Mouse (Mus musculus) stomach, embryonic 16.5 days (tissue): ENCODE results near the gene Olfr1167. TPM values are rescaled to one million over a fixed set of nuclear protein-coding genes. Genes with fewer than 3 reads are reported as not detected.
"Not testable (repeated sequence)": the region's sequence is repeated elsewhere in the genome, so short reads cannot be mapped to it uniquely, and the experiment has no call there.

Experiments
- ATAC-seq: fragments of 200-750 bp; cut with Nextera tagmentation; 2 replicates; pipeline ENCODE4 v1.8.0; 2017; ENCODE audit warnings: moderate number of reproducible peaks, moderate TSS enrichment; ENCODE audit not compliant: insufficient read depth, low FRiP score
- H3K27ac ChIP-seq: fragments of 300-500 bp; sonication (generic); 2 replicates; pipeline ENCODE4 v1.5.1; 2014; ENCODE audit warnings: low read length
- H3K27me3 ChIP-seq: fragments of 300-500 bp; sonication (generic); 2 replicates; pipeline ENCODE4 v1.6.1; 2014; ENCODE audit warnings: low read length, control low read depth, mixed read lengths; ENCODE audit not compliant: control insufficient read depth, insufficient read depth
- H3K36me3 ChIP-seq: fragments of 300-500 bp; sonication (generic); 2 replicates; pipeline ENCODE4 v1.6.1; 2014; ENCODE audit warnings: low read length; ENCODE audit not compliant: control insufficient read depth, insufficient read depth
- H3K4me1 ChIP-seq: fragments of 300-500 bp; sonication (generic); 2 replicates; pipeline ENCODE4 v1.6.1; 2014; ENCODE audit warnings: low read length, control low read depth, mixed read lengths; ENCODE audit not compliant: control insufficient read depth, insufficient read depth
- H3K4me2 ChIP-seq: fragments of 300-500 bp; sonication (generic); 2 replicates; pipeline ENCODE4 v1.6.1; 2014; ENCODE audit warnings: low read depth, low read length, mixed read lengths
- H3K4me3 ChIP-seq: fragments of 300-500 bp; sonication (generic); replicated peaks from 2 replicates; pipeline ENCODE4 v1.5.1; 2014; ENCODE audit warnings: mild to moderate bottlenecking, low read length
- H3K9ac ChIP-seq: fragments of 300-500 bp; sonication (generic); 2 replicates; pipeline ENCODE4 v1.6.1; 2014; ENCODE audit warnings: low read length
- H3K9me3 ChIP-seq: fragments of 300-500 bp; sonication (generic); replicated peaks from 2 replicates; pipeline ENCODE4 v1.6.1; 2016; ENCODE audit warnings: low read length, control low read depth; ENCODE audit not compliant: control insufficient read depth
- WGBS: fragments of 180-500 bp; shearing (Covaris S2); extraction: QIAGEN DNeasy Blood & Tissue Kit; methylation state at CpG from one replicate; pipeline ENCODE4 v1.1.7; 2014; 5-methylcytosine and 5-hydroxymethylcytosine counted together
- polyA plus RNA-seq: library from polyadenylated mRNA; unstranded; fragments of >200 nt; fragmentation: Nextera tagmentation; extraction: Ambion mirVana; gene quantifications from 2 replicates; pipeline ENCODE4 v1.2.1, GENCODE M21; 2015

The Olfr1167 gene
- not detected in 2 replicates for polyA plus RNA-seq

DNA sequence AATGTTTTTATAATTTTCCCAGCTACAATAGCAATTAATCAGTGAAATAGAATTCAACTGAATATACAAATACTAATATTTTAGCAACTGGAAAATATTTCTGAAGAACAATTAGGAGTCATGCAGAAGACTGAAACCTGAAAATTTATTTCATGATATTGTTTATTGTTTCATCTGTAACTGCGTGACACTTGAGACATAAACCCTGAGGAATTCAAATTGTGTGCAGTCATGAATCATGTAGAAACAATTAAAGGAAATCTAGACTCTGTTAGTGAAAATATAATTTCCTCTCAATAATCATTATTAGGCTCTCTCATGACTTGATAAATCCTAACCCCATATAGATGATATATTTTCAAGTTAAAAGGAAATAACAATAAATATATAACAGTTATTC is at the start of gene Olfr1167:
TSS of gene Olfr1167 (minus strand) at position 101 of the 400 bp plus-strand sequence.
- not testable (repeated sequence) for H3K9me3 ChIP-seq, H3K9ac ChIP-seq, H3K36me3 ChIP-seq, H3K27me3 ChIP-seq, H3K4me3 ChIP-seq, H3K27ac ChIP-seq, H3K4me1 ChIP-seq, H3K4me2 ChIP-seq, ATAC-seq
- WGBS = 77% methylated on average over 1 of the region's 1 CpGs

DNA sequence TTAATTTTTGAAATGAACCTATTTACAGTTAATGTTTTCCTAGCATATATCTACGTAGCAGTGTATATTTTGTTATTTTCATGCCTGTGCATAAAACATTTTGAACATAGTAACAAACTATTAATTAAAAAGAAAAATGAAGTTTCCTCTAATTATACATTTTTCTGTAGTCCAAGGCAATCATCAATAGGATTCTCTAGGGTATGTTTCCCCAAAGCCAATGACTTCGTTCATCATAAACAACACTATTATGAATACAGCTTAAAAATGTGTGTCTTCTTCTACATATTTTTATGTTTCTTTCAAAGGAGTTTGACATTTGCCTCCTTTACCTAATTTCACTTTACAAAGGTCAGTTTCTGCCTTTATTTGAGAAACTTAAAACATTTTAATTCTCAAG is 26.6 kb upstream of the Olfr1167 start, which contains the start of gene Olfr1168:
TSS of gene Olfr1168 (plus strand) at position 301 of the 400 bp plus-strand sequence.
- ATAC-seq = no peak
- H3K4me1 ChIP-seq = no peaks in the 10 kb centered on the region
- H3K4me3 ChIP-seq = no peak within 1 kb of the TSS
- no peaks in the 10 kb centered on the region for H3K27me3 ChIP-seq
- no peak within 1 kb of the TSS for H3K27ac ChIP-seq
- no peak within 1 kb of the TSS for H3K4me2 ChIP-seq
- no peaks in the 10 kb centered on the region for H3K9me3 ChIP-seq
- no peaks in the 10 kb centered on the region for H3K36me3 ChIP-seq
- H3K9ac ChIP-seq = no peak within 1 kb of the TSS
- WGBS = 86% methylated on average over 2 of the region's 2 CpGs

DNA sequence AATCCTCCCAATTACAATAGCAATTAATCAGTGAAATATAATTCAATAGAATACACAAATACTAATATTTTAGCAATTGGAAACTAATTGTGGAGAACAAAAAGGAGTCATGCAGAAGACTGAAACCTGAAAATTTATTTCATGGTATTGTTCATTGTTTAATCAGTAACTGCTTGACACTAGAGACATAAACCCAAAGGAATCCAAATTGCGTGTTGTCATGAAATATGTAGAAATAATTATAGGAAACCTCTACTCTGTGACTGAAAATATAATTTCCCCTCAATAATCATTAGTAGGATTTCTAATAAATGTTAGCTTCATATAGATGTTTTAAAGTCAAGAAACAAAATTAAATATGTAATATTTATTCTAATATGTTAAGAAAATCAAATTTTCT is 26.8 kb downstream of the Olfr1167 start, which contains the start of gene Olfr1166:
TSS of gene Olfr1166 (minus strand) at position 101 of the 400 bp plus-strand sequence.
- Histone ChIP-seq H3K4me2 (no peak within 1 kb of the TSS), H3K36me3 (no peaks in the 10 kb centered on the region), H3K9me3 (no peaks in the 10 kb centered on the region), H3K4me1 (no peaks in the 10 kb centered on the region), H3K27ac (no peak within 1 kb of the TSS), H3K4me3 (no peak within 1 kb of the TSS), H3K9ac (no peak within 1 kb of the TSS), H3K27me3 (no peaks in the 10 kb centered on the region)
- WGBS = 80% methylated on average over 1 of the region's 1 CpGs
- ATAC-seq = no peak

Other genes starting within 250 kb of the Olfr1167 start
- not detected in 2 replicates for gene Olfr1155, start 210.1 kb downstream of the Olfr1167 start, polyA plus RNA-seq
- gene Olfr1156, start 202.1 kb downstream of the Olfr1167 start, polyA plus RNA-seq = not detected in 2 replicates
- gene Olfr1157, start 186.9 kb downstream of the Olfr1167 start, polyA plus RNA-seq = not detected in 2 replicates
- not detected in 2 replicates for gene Olfr74, start 180.5 kb downstream of the Olfr1167 start, polyA plus RNA-seq
- gene Olfr1158, start 165.1 kb downstream of the Olfr1167 start, polyA plus RNA-seq = not detected in 2 replicates
- gene Olfr1160, start 146.9 kb downstream of the Olfr1167 start, polyA plus RNA-seq = not detected in 2 replicates
- gene Olfr1161, start 132.4 kb downstream of the Olfr1167 start, polyA plus RNA-seq = not detected in 2 replicates
- gene Olfr73, start 117.5 kb downstream of the Olfr1167 start, polyA plus RNA-seq = 0.07 TPM in 1 of 2 replicates, not detected in the other
- gene Olfr1162, start 104.1 kb downstream of the Olfr1167 start, polyA plus RNA-seq = not detected in 2 replicates
- not detected in 2 replicates for gene Olfr1163, start 83.4 kb downstream of the Olfr1167 start, polyA plus RNA-seq
- gene Olfr1164, start 61.2 kb downstream of the Olfr1167 start, polyA plus RNA-seq = not detected in 2 replicates
- gene Olfr1166, start 26.9 kb downstream of the Olfr1167 start, polyA plus RNA-seq = not detected in 2 replicates
- gene Olfr1168, start 26.7 kb upstream of the Olfr1167 start, polyA plus RNA-seq = not detected in 2 replicates
- gene Olfr1170, start 73.1 kb upstream of the Olfr1167 start, polyA plus RNA-seq = not detected in 2 replicates
- gene Olfr1173, start 124.7 kb upstream of the Olfr1167 start, polyA plus RNA-seq = not detected in 2 replicates
- not detected in 2 replicates for gene Olfr1174-ps, start 159.9 kb upstream of the Olfr1167 start, polyA plus RNA-seq
- gene Olfr1175-ps, start 172.0 kb upstream of the Olfr1167 start, polyA plus RNA-seq = not detected in 2 replicates
- gene Olfr1176, start 181.5 kb upstream of the Olfr1167 start, polyA plus RNA-seq = not detected in 2 replicates
- not detected in 2 replicates for gene Olfr1177-ps, start 191.3 kb upstream of the Olfr1167 start, polyA plus RNA-seq
- not detected in 2 replicates for gene Olfr1178, start 231.9 kb upstream of the Olfr1167 start, polyA plus RNA-seq